8 mouse cellular contexts compared by ENCODE assay signal in genomic region chr3:95856115-95856514, GRCm38 (mm10). TPM values are rescaled to one million over a fixed set of nuclear protein-coding genes. Genes with fewer than 3 reads are reported as not detected.
DNase-seq lines count a peak whose midpoint lies in the region; ATAC-seq and TF ChIP-seq lines count a peak whose summit lies in the region.

No protein-coding gene starts in this region.

- DNase-seq in heart, adult 9 months (ENCODE audit: low spot score in 2 of 2) = no peak
- no peak for DNase-seq in Patski (ENCODE audit: low read depth, low spot score)
- DNase-seq in hindbrain, embryonic 11.5 days (ENCODE audit: low spot score) = no peak
- no peak for DNase-seq in midbrain, embryonic 10.5 days (ENCODE audit: low spot score)
- no peak for DNase-seq in left cerebral cortex, adult 18-20 months (ENCODE audit: low spot score in 2 of 2)
- no peak for DNase-seq in layer of hippocampus, postnatal 36 days
- DNase-seq in thymus, postnatal 25 days = no peak

- no peak for ATAC-seq in heart, embryonic 16.5 days (replicated peaks; ENCODE audit: extremely low read depth, insufficient read depth, low FRiP score)
- ATAC-seq in Patski = peak; percentile 14
- ATAC-seq in hindbrain, embryonic 11.5 days (ENCODE audit: low FRiP score) = peak; percentile 28; the same call in 1 of the 2 replicates

- POLR2A ChIA-PET in Patski (lab: Charles Lee) = interaction anchor here (0.7 to 1.8 kb wide), 4 partner anchors 13 to 406 kb away, joined by 3 to 5 read pairs (median 4); no protein-coding TSS in a partner anchor

- no peaks in the 10 kb centered on the region for H3K9me3 ChIP-seq in heart, embryonic 16.5 days (replicated peaks; ENCODE audit: control insufficient read depth, low read length)
- H3K9me3 ChIP-seq in hindbrain, embryonic 11.5 days (ENCODE audit: control insufficient read depth, low read length) = no peaks in the 10 kb centered on the region
- H3K9me3 ChIP-seq in midbrain, embryonic 10.5 days (replicated peaks) = no peaks in the 10 kb centered on the region

- CTCF ChIA-PET in Patski (lab: Charles Lee) = interaction anchor here (1.3 kb wide), 1 partner anchor 108 kb away, joined by 6 read pairs; no protein-coding TSS in a partner anchor

- peaks cover 10% of the 10 kb centered on the region for H3K4me1 ChIP-seq in heart, embryonic 16.5 days (ENCODE audit: control insufficient read depth, insufficient read depth, low read length)
- H3K4me1 ChIP-seq in hindbrain, embryonic 11.5 days (replicated peaks; ENCODE audit: control insufficient read depth, insufficient read depth, low read length) = no peaks in the 10 kb centered on the region
- H3K4me1 ChIP-seq in midbrain, embryonic 10.5 days = peaks cover 16% of the 10 kb centered on the region

- 21% methylated on average over 7 of the region's 7 CpGs for WGBS in heart, embryonic 16.5 days
- WGBS in hindbrain, embryonic 11.5 days = 28% methylated on average over 7 of the region's 7 CpGs
- WGBS in midbrain, embryonic 10.5 days = 26% methylated on average over 7 of the region's 7 CpGs

- H3K36me3 ChIP-seq in heart, embryonic 16.5 days (ENCODE audit: control insufficient read depth, insufficient read depth) = peaks cover 18% of the 10 kb centered on the region
- H3K36me3 ChIP-seq in hindbrain, embryonic 11.5 days (ENCODE audit: control insufficient read depth, insufficient read depth, low read length) = peaks cover 5% of the 10 kb centered on the region; the same call in 1 of the 2 replicates
- peaks cover 28% of the 10 kb centered on the region for H3K36me3 ChIP-seq in midbrain, embryonic 10.5 days

- peak overlapping the region; percentile 73 for H3K27ac ChIP-seq in heart, embryonic 16.5 days (ENCODE audit: low read length)
- H3K27ac ChIP-seq in hindbrain, embryonic 11.5 days (ENCODE audit: low read depth, low read length) = 0 out of 2 replicates have a peak overlapping the region, but pooled peaks have one; percentile 12
- H3K27ac ChIP-seq in midbrain, embryonic 10.5 days (replicated peaks) = peak overlapping the region; percentile 93

- H3K9ac ChIP-seq in heart, embryonic 16.5 days (ENCODE audit: low read length) = peak overlapping the region; percentile 91
- peak overlapping the region; percentile 80 for H3K9ac ChIP-seq in hindbrain, embryonic 11.5 days (ENCODE audit: low read depth, low read length)

- in situ Hi-C loops in Patski (cut with MboI; ENCODE audit: low pct_unique_long_range_greater_than_20kb) = no loop called here

- no peak for TF ChIP-seq CTCF in Patski (IDR thresholded peaks at IDR 0.05)

- H3K4me3 ChIP-seq in heart, embryonic 16.5 days (ENCODE audit: low read length) = peak overlapping the region; percentile 95
- H3K4me3 ChIP-seq in hindbrain, embryonic 11.5 days (ENCODE audit: low read depth, low read length) = peak overlapping the region; percentile 88
- peak overlapping the region; percentile 95 for H3K4me3 ChIP-seq in midbrain, embryonic 10.5 days

- H3K4me2 ChIP-seq in heart, embryonic 16.5 days (ENCODE audit: low read depth, low read length) = peak overlapping the region; percentile 64
- peak overlapping the region; percentile 86 for H3K4me2 ChIP-seq in hindbrain, embryonic 11.5 days (replicated peaks; ENCODE audit: low read depth, low read length)

- H3K27me3 ChIP-seq in heart, embryonic 16.5 days (ENCODE audit: control insufficient read depth, insufficient read depth, low read length) = no peaks in the 10 kb centered on the region
- no peaks in the 10 kb centered on the region for H3K27me3 ChIP-seq in Patski
- H3K27me3 ChIP-seq in hindbrain, embryonic 11.5 days (ENCODE audit: control insufficient read depth, insufficient read depth, low read length) = no peaks in the 10 kb centered on the region
- no peaks in the 10 kb centered on the region for H3K27me3 ChIP-seq in midbrain, embryonic 10.5 days (ENCODE audit: low read depth, poor library complexity, severe bottlenecking)

RNA-seq across cellular contexts. Expression of gene Prpf3, which starts 0.4 kb away (rescaled TPM):
- 31.6 and 34.7 TPM in 2 replicates for polyA plus RNA-seq in heart, embryonic 16.5 days (2015; fragmentation: Nextera tagmentation; extraction: Ambion mirVana)
- polyA plus RNA-seq in Patski (2021) = 48.9 TPM
- polyA plus RNA-seq in hindbrain, embryonic 11.5 days (2014; fragmentation: Nextera tagmentation; extraction: Ambion mirVana) = 60.8 and 69.9 TPM in 2 replicates
- polyA plus RNA-seq in midbrain, embryonic 10.5 days (2016; fragmentation: Nextera tagmentation; extraction: Ambion mirVana) = 65.8 and 66.5 TPM in 2 replicates
- 10 to 100 TPM; 30.1 to 32.8 TPM for total RNA-seq in left cerebral cortex, adult 18-20 months (2021)
- 10 to 100 TPM; 29.9 to 38.4 TPM for total RNA-seq in layer of hippocampus, postnatal 36 days (2021)

RNA-seq across cellular contexts. Expression of gene Mrps21, which starts 15.2 kb away (rescaled TPM):
- polyA plus RNA-seq in heart, embryonic 16.5 days (2015; fragmentation: Nextera tagmentation; extraction: Ambion mirVana) = 356 and 374 TPM in 2 replicates
- 354 TPM for polyA plus RNA-seq in Patski (2021)
- 329 and 340 TPM in 2 replicates for polyA plus RNA-seq in hindbrain, embryonic 11.5 days (2014; fragmentation: Nextera tagmentation; extraction: Ambion mirVana)
- 354 and 390 TPM in 2 replicates for polyA plus RNA-seq in midbrain, embryonic 10.5 days (2016; fragmentation: Nextera tagmentation; extraction: Ambion mirVana)
- total RNA-seq in left cerebral cortex, adult 18-20 months (2021) = 100 to 1,000 TPM; 163 to 166 TPM
- 100 to 1,000 TPM; 159 to 165 TPM for total RNA-seq in layer of hippocampus, postnatal 36 days (2021)

RNA-seq across cellular contexts. Expression of gene Ciart, which starts 25.9 kb away (rescaled TPM):
- polyA plus RNA-seq in heart, embryonic 16.5 days (2015; fragmentation: Nextera tagmentation; extraction: Ambion mirVana) = 3.8 and 4.8 TPM in 2 replicates
- 6.8 TPM for polyA plus RNA-seq in Patski (2021)
- polyA plus RNA-seq in hindbrain, embryonic 11.5 days (2014; fragmentation: Nextera tagmentation; extraction: Ambion mirVana) = 4.7 and 6.5 TPM in 2 replicates
- polyA plus RNA-seq in midbrain, embryonic 10.5 days (2016; fragmentation: Nextera tagmentation; extraction: Ambion mirVana) = 7.9 and 12.3 TPM in 2 replicates
- total RNA-seq in left cerebral cortex, adult 18-20 months (2021) = 10 to 100 TPM; 10.0 to 17.0 TPM
- total RNA-seq in layer of hippocampus, postnatal 36 days (2021) = 10 to 100 TPM in 1 of 2 experiments, 1 to 10 TPM in 1; 8.1 to 12.9 TPM

RNA-seq across cellular contexts. Expression of gene BC028528, which starts 35.7 kb away (rescaled TPM):
- 41.5 and 48.6 TPM in 2 replicates for polyA plus RNA-seq in heart, embryonic 16.5 days (2015; fragmentation: Nextera tagmentation; extraction: Ambion mirVana)
- polyA plus RNA-seq in Patski (2021) = 0.67 TPM
- 11.0 and 11.2 TPM in 2 replicates for polyA plus RNA-seq in hindbrain, embryonic 11.5 days (2014; fragmentation: Nextera tagmentation; extraction: Ambion mirVana)
- 8.1 and 9.6 TPM in 2 replicates for polyA plus RNA-seq in midbrain, embryonic 10.5 days (2016; fragmentation: Nextera tagmentation; extraction: Ambion mirVana)
- total RNA-seq in left cerebral cortex, adult 18-20 months (2021) = 1 to 10 TPM; 3.6 to 6.3 TPM
- total RNA-seq in layer of hippocampus, postnatal 36 days (2021) = 1 to 10 TPM; 2.5 to 3.6 TPM

RNA-seq across cellular contexts. Expression of gene Rprd2, which starts 37.5 kb away (rescaled TPM):
- 17.9 and 19.2 TPM in 2 replicates for polyA plus RNA-seq in heart, embryonic 16.5 days (2015; fragmentation: Nextera tagmentation; extraction: Ambion mirVana)
- 35.3 TPM for polyA plus RNA-seq in Patski (2021)
- 26.0 and 27.4 TPM in 2 replicates for polyA plus RNA-seq in hindbrain, embryonic 11.5 days (2014; fragmentation: Nextera tagmentation; extraction: Ambion mirVana)
- 18.1 and 22.1 TPM in 2 replicates for polyA plus RNA-seq in midbrain, embryonic 10.5 days (2016; fragmentation: Nextera tagmentation; extraction: Ambion mirVana)
- total RNA-seq in left cerebral cortex, adult 18-20 months (2021) = 10 to 100 TPM; 64.4 to 64.7 TPM
- total RNA-seq in layer of hippocampus, postnatal 36 days (2021) = 10 to 100 TPM; 68.5 to 71.8 TPM

Comparison
In these comparisons a context has a peak if more than half of its experiments do, and no peak if none do; other contexts are left out.
1. H3K27ac ChIP-seq: peak in every context shown above with its lines; median percentile 93 in midbrain, embryonic 10.5 days; 73 in heart, embryonic 16.5 days; 12 in hindbrain, embryonic 11.5 days.